Mouse (Mus musculus): Measurements from ENCODE around the gene Lep. TPM values are rescaled to one million over a fixed set of nuclear protein-coding genes. Genes with fewer than 3 reads are reported as not detected.

Lep gene
- total RNA-seq, 2 experiments from 2014 or later: not detected

DNA sequence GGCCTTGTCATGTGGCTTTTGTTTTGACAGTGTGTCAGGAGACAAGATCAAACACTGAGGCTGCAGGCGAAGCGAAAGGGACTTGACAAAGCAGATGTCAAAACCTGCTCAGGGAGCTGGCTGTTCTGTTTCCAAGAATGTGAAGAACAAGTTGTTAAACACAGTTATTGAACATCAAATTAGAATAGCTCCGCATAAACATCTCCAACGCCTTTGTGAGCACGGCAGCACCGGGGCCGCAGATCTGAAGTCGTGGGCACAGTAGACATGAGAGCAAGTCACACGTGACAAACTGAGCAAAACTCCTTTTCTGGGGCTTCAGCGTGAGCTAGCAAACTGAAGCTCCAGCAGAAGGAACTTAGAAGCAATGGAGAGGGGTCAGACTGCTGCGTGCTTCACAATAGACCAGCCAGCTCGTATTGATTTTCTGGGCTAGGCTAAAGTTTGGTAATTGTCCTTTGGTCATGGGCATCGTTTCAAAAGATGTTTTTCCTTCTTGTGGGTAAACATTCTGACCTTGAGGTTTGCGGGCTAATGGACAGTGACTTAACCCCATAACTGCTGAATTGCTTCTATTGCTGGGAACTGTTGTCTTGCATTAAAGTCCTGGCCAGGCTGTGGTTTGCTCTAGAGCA lies 39.6 kb downstream of the Lep start:
- intact Hi-C loops (cut with DNase I): no loop called here
- no peak for DNase-seq (ENCODE audit: extremely low spot score in 1 of 2, low spot score in 2 of 2)

DNA sequence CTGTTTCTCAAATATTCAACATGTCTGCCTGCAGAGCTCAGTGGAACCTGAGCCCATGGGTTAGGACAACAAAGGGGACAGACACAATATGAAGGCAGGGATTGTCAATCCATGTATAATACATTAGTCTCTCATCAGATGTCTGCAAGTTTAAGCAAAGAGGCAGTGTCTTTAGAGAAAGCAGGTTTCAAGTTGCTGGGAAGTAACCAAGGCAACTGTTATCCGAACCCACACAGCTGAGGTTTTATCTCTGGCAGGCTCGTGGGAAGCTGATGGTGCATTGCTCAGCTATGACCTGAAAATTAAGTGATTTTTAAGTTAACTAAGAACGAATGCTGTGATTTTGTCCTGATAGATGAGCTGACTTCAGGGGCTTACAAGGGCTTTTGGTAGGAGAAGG lies 40.4 kb downstream of the Lep start:
- DNase-seq (ENCODE audit: extremely low spot score in 1 of 2, low spot score in 2 of 2): peak in 1 of 2 experiments; percentile 31
- intact Hi-C loops (cut with DNase I): no loop called here

DNA sequence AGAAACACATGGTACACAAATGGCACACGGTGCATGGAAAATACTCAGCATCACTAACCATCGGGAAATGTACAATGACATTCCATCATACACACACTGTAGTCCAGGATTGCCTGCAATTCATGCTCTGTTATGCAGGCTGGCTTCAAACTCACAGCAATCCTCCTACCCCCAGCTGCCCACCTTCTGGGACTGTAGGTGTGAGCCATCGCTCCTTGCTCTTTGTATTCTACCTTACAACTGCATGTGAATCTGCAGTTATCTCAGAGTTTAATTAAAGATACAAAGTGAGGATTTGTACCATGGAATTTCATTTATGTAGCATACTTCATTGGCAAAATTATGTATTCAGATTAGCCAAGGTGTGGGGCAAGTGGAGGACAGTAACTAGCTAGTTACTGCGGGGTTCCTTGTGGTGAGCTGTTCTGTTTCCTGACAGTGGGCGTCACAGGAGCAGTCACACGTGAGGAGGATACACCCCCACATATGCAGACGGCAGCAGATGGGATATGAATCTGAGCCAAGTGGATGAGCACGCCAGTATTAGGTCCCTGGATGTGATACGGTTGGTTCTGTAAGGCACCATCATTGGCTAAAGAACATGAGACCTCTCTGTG lies 41.3 kb downstream of the Lep start:
- DNase-seq (ENCODE audit: extremely low spot score in 1 of 2, low spot score in 2 of 2): no peak
- intact Hi-C loops (cut with DNase I): no loop called here

DNA sequence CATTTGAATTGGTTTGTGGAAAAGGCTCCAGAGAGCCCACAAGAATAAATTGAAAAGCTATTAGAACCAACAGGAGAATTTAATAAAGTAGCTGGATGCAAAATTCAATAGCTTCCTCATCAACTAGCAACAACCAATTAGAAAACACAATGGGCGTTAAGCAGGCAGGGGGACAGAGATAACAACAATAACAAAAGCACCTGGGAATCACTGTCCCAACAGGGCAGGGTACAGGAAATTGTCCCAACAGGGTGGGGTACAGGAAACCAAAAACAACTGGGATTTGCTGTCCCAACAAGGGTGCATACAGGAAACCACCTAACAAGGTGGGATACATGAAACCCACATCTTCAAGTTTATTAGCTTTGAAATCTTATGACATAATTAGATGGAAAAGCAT lies 48.4 kb downstream of the Lep start:
- intact Hi-C loops (cut with DNase I): no loop called here
- DNase-seq (ENCODE audit: extremely low spot score in 1 of 2, low spot score in 2 of 2): no peak

DNA sequence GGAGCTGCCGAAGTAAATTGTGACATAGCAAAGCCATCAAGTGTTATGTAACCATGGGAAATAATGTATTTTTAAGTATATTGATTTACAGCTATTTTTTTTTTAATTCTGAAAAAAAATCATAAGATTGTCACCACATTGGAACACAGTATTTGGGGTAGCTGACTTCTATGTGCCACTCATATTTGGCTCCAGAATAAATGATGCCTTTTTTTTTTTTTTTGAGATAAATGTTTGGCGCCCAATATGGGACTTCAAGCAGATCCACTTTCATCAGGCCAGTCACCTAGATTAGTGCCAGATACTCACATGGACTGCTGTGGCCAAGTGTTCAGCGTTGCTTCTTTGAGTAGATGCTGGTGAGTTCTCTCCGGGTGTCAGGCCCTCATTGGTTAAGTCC lies 51.5 kb downstream of the Lep start:
- DNase-seq (ENCODE audit: extremely low spot score in 1 of 2, low spot score in 2 of 2): no peak
- intact Hi-C loops (cut with DNase I): no loop called here

GRCm38 (mm10) chr6:29115756-29116155 lies 55.7 kb downstream of the Lep start:
- intact Hi-C loops (cut with DNase I): no loop called here
- no peak for DNase-seq (ENCODE audit: extremely low spot score in 1 of 2, low spot score in 2 of 2)

DNA sequence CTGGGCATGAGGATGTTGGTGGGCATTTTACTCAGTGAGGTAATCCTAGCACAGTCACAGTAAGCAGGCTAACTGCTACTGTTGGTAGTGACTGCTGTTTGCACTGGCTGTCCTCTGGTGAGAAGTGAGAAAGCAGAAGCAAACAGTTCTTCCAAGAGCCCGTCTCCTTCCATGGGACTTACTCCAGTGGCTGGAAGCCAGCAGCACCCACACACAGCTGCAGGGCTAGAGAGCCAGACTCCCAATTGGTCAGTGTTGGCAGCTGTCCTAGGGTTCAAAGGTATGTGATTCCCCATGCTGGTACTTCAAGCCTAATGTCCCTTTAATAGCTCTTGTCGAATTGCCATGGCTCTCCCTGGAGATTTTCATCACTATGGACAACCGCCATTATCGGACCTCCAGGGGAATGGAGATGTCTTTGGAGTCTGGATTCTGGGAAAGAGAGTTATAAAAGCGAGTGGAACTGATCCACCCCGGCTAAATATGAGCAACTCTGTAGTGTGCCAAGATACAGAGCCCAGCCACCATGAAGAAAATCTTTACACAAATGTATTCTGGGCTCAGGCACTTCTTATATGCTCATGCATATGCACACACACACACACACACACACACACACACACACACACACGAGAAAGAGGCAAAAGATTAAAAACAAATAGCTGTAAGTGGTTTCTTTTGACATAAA lies 57.5 kb downstream of the Lep start:
- peak; percentile 55 to 74 for DNase-seq (ENCODE audit: extremely low spot score in 1 of 2, low spot score in 2 of 2)
- intact Hi-C loops (cut with DNase I): no loop called here

- intact Hi-C loops (cut with DNase I): no loop called here
Observed at GRCm38 (mm10) chr6:29118231-29118630, 58.2 kb downstream of the Lep start.

DNA sequence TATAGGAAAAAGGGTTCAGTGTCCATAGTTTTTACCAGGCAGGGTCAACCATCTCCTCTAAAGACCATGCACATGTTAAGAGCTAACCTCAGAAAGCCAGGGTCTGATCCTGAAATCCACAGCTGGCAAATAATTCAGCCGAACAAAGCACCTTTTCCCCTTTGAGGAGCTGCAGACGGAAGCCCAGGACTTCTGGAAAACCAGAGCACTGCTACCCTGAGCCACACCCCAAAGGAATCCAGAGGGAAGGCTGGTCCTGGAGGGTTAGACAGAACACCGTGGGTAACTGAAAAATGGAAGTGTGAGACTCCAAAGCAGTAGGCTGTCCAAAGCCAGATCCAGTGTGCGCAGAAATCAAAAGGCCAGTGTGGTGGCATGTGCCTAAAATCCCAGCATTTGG lies 58.9 kb downstream of the Lep start:
- DNase-seq (ENCODE audit: extremely low spot score in 1 of 2, low spot score in 2 of 2): no peak
- intact Hi-C loops (cut with DNase I): no loop called here

More at GRCm38 (mm10) chr6:29118231-29118630, 58.2 kb downstream of the Lep start:
- no peak for DNase-seq (ENCODE audit: extremely low spot score in 1 of 2, low spot score in 2 of 2)

GRCm38 (mm10) chr6:29119990-29120389 lies 60.0 kb downstream of the Lep start:
- no peak for DNase-seq (ENCODE audit: extremely low spot score in 1 of 2, low spot score in 2 of 2)
- intact Hi-C loops (cut with DNase I): no loop called here

Small RNA genes lying within 50 kb of the gene (microRNA-seq; reads per million reads assigned to microRNA genes)
- 363 reads per million, percentile 67 among the genes with 10 or more reads in this experiment for gene Mir129-1

Other genes with a start within 250 kb of the Lep start
- 10 to 100 TPM; 73.3 to 73.8 TPM for gene Lrrc4, start 228.5 kb upstream of the Lep start, total RNA-seq (2021)
- 10 to 100 TPM; 29.4 to 32.8 TPM for gene Rbm28, start 104.8 kb downstream of the Lep start, total RNA-seq (2021)
- 1 to 10 TPM; 9.0 to 9.4 TPM for gene Prrt4, start 119.4 kb downstream of the Lep start, total RNA-seq (2021)
- gene Impdh1, start 156.1 kb downstream of the Lep start, total RNA-seq (2021): 100 to 1,000 TPM; 111 to 112 TPM
- gene Hilpda, start 212.3 kb downstream of the Lep start, total RNA-seq (2021): 1 to 10 TPM; 6.1 to 6.2 TPM
- under 1 TPM in 1 of 2 experiments, not detected in 1; 0.43 TPM for gene Fam71f2, start 219.4 kb downstream of the Lep start, total RNA-seq (2021)